Mouse (Mus musculus): ENCODE results near the gene Clk2.

- TF ChIP-seq CTCF (IDR thresholded peaks at IDR 0.05; ENCODE audit: low read depth, low read length) (no peak), POLR2A (IDR thresholded peaks at IDR 0.05; ENCODE audit: insufficient read depth, low read length) (no peak)
Measured at GRCm38 (mm10) chr3:89206695-89207094, 42.1 kb downstream of the Clk2 start.

All from ES-Bruce4 (cell line).